Mouse (Mus musculus): ENCODE results near the gene Cltc. TPM values are rescaled to one million over a fixed set of nuclear protein-coding genes. Genes with fewer than 3 reads are reported as not detected.

The Cltc gene
- total RNA-seq, 2 experiments from 2014 or later: 512 to 513 TPM

DNA sequence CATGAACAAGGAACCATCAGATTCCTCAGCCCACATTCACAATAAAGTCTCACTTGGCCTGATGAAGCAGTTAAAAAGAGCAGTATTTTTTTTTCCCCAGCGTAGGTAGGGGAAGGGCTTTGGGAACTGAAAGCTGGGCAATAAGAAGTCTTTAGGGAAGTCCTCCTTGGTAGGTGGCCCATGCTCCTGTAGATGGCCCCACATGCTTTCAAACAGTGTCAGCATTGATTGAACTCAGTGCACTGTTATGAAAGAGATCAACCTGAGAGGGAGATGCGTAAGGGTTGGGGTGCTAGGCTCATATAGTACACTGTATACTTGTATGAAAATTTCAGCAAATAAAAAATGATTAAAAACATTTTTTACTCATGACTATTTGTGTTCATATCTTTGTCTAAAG, 65.4 kb downstream of the Cltc start:
- DNase-seq (ENCODE audit: extremely low spot score in 1 of 2, low spot score in 2 of 2): no peak
- intact Hi-C loops (cut with DNase I): no loop called here

DNA sequence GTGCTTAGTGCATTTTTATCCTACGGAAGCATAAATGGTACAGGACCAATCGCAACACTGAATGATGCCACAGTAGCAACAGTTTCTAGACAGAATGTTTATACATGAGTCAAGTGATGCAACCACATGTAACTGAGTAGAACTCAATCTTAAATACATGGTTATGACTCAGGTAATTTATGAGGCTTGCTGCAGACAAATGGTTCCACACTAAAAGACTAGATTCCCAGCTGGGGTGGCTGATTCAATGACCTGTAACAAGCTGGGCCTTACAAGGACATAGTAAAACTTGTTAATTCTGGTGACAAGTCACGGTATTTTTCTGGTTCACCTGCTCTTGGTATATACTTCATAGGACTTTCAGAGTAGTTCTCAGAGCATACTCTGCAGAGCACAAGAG, 65.9 kb downstream of the Cltc start:
- DNase-seq (ENCODE audit: extremely low spot score in 1 of 2, low spot score in 2 of 2): no peak
- intact Hi-C loops (cut with DNase I): no loop called here

DNA sequence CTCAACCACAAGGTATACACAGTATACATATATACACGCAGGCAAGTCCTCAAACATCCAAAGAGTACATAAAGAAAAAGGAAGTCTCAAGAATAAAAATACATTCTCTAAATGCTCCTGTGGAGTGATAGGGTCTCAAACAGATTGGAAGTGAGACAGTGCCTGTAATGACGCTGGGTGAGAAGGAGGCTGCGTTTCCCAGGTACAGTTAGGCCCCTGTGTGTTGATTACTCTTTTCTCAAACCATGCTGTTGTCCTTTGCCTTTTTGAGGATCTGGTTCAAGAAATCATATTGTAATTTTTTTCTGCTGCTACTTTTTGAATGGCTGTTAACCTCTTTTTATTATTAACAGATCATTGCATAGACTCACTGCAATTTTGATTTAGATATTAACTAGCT, 67.0 kb downstream of the Cltc start:
- no peak for DNase-seq (ENCODE audit: extremely low spot score in 1 of 2, low spot score in 2 of 2)
- intact Hi-C loops (cut with DNase I): no loop called here

DNA sequence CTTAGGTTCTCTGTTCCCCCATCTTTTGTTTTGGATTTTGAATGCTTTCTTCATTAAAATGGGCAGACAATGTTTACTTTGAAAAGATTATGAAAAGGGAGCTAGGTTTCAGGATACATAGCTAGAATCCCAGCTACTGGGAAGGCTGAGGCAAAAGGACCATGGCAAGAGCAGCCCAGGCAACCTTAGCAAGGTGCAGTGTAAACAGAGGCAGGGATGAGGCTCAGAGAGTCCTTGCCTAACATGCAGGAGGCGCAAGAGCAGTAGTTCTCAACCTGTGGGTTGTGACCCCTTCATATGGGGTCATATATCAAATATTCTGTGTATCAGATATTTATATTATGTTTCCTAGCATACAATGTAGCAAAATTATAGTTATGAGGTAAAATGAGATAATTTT, 72.0 kb downstream of the Cltc start:
- no peak for DNase-seq (ENCODE audit: extremely low spot score in 1 of 2, low spot score in 2 of 2)
- intact Hi-C loops (cut with DNase I): no loop called here

DNA sequence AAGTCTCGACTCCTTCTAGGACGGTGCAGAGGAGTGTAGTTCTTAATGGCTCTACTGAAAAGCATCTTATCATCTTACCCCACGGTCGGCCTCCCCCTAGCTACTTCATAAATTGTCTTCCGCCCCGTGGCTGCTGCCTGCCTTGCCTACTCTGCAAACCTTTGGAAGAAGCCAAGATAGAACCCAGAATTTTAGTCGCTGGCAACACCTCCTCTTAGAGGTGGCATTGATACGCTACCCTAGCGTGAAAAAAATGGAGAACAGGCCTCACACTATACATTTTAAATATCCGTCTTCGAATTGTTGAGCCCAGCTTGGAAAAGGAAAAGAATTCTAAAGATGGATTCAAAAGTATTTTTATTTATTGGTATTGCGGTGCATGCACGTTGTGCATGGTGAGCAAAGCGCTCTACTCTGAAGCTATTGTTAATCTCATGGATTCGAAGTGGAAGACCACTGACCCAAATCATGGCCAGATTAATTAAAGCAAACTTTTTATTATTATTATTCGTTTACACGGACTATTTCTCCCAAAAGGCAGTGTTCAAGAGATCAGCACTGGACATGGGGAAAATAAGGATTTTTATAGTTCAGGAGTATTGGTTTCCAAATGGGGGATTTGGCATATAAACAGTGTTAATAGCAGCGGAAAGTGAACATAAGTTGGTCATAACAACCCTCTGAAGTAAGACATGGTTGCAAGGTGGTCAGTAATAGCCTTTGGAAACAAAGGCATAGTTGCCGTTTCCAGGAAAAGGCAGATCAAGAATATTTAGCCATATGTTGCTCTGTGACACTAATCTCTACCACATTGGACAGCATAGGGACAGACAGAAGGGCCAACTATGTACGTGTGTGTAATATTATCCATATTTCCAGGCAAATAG, 73.0 kb downstream of the Cltc start:
- intact Hi-C loops (cut with DNase I): no loop called here
- no peak for DNase-seq (ENCODE audit: extremely low spot score in 1 of 2, low spot score in 2 of 2)

DNA sequence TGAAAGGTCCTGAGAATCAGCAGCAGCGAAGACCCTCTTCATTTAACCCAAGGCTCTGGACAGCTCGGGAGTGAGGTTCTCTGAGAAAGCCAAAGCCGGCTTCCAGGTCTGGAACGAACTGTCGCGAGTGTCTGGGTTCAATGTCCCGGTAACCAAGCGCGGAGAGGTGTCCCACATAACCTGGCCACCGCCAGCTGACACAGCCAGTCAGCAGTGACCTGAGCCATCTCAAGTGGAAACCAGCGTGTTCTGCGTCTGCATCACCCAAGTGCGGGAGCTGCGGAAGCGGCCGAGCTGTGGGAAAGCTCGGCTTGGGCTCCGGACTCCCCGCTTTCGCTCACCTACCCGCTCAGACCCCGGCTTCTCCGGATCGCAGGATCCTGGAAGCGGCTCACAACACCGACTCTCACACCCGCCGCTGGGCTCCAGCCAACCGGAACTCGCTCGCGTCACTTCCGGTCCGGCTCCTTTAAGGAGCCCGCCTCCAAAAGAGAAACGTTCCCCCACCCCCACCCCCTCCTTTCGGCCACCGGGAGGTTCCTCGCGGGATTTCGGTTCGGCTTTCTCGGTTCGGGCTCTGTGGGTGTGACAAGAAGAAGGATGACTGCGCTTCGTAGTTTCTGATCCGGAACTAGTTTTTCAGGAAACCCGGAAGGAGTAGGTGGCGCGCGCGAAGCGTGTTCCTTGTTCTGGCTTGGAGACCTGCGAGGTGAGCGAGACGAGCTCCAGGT, 73.8 kb downstream of the Cltc start, which contains the start of the genes Vmp1 and Ptrh2:
Gene Vmp1, minus strand, starts transcription at position 442 of the 731 bp plus-strand sequence.
Gene Ptrh2, plus strand, starts transcription at position 591 of the 731 bp plus-strand sequence.
- intact Hi-C loops (cut with DNase I): no loop called here
- DNase-seq (ENCODE audit: extremely low spot score in 1 of 2, low spot score in 2 of 2): peak; percentile 89 to 96

DNA sequence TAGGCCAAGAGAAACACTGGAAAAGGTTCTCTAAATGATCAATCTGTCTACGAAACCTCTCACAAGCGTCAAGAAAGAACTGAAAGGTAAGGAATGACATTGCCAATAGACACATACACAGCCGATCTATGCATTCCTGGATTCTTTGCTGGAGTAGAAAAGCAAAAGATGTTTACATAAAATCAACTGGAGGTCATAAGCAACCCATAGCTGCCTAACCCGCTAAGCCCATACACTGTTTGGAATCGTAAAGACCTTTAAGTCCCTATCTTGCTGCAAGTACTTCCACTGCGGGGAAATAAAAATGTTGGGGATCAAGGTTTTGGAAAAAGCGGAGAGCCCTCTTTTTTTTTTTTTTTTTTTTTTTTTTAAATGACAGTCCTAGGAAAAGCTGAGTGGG, 74.5 kb downstream of the Cltc start:
- intact Hi-C loops (cut with DNase I): no loop called here

DNA sequence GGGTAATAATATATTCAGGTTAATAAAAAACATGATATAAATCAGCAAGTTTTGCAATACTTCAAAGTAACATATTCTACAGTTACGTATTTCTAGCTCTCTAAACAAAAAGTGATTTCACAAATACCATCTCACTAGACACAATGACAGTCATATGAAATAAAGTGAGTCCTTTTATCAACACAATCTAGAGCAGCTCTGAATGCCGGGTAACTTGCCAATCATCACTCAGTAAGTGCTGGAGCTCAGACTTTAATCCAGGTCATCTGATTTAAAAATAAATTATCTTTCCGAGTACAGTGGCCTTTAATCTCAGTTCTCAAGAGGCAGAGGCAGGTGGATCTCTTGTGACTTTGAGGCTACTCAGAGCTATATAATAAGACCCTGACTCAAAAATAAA, 75.9 kb downstream of the Cltc start:
- intact Hi-C loops (cut with DNase I): no loop called here
- DNase-seq (ENCODE audit: extremely low spot score in 1 of 2, low spot score in 2 of 2): no peak

More for the DNA sequence above, 74.5 kb downstream of the Cltc start:
- no peak for DNase-seq (ENCODE audit: extremely low spot score in 1 of 2, low spot score in 2 of 2)

DNA sequence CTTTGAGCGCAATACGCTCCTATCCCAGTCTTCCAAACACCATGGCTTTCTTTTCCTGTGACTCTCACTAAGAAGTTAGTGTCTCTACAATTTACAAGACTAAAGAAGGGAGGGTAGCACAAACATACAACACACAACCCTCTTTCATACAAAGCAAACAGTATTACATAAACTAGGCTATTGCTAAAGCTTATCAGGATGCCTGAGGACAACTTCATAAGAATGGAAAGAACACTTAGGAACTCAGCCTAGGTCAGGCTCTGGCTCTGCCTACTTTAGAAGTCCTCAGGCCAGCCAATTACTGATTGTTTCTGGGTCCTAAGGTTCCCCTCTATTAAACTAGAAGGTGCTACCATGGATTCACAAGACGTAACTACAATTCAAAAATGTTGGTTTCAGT, 76.6 kb downstream of the Cltc start:
- DNase-seq (ENCODE audit: extremely low spot score in 1 of 2, low spot score in 2 of 2): no peak
- intact Hi-C loops (cut with DNase I): no loop called here

DNA sequence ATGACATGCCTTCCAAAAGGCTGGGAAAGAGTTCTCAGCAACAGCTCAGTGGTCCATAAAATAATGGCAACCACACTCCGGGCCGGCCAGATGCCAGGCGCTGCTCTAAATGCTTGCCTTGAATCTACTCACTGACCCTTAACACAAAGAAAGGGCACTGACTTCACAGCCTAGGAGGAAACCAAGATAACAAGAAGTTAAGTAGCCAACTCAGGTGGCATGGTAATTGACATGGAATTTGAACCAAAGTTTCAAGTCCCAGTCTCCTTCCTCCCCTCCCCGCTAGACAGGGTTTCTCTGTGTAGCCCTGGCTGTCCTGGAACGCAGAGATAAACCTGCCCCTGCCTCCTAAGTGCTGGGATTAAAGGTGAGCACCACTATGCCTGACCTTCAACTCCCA, 78.4 kb downstream of the Cltc start:
- intact Hi-C loops (cut with DNase I): no loop called here
- DNase-seq (ENCODE audit: extremely low spot score in 1 of 2, low spot score in 2 of 2): no peak

DNA sequence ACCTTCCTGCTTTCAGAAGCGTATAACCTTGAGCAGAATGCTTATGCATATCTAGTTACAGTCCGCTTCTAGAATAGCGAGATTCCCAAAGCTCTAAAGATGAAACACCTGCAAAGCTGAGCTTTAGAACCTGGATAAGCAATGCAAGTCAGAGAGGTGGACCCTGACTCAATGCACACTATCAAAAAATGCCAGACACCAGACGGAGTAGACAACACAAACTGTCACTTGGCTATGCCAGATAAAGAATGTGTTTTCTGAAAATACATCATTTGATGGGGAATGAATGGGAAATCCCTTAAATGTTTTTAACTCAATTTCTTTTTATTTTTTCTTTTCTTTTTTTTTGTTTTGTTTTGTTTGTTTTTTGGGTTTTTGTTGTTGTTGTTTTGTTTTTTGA, 81.8 kb downstream of the Cltc start:
- intact Hi-C loops (cut with DNase I): no loop called here
- no peak for DNase-seq (ENCODE audit: extremely low spot score in 1 of 2, low spot score in 2 of 2)

DNA sequence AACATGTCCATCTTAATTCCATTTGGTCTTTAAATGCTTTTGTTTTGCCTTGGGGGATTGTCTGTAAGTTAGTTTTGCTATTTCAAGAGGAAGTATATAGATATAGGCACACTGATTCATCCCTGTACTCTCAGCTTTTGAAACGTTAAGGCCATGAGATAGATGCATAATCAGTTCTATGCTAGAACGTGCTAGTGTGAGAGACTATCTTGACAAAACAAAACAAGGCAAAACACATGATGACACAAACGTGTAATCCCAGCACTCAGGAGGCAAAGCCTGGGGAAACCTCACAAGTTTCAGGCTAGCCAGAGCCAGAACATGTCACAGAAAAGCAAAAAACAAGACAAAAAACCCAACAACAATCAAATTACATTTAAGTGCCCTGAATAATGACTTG, 84.6 kb downstream of the Cltc start:
- intact Hi-C loops (cut with DNase I): no loop called here
- DNase-seq (ENCODE audit: extremely low spot score in 1 of 2, low spot score in 2 of 2): no peak

DNA sequence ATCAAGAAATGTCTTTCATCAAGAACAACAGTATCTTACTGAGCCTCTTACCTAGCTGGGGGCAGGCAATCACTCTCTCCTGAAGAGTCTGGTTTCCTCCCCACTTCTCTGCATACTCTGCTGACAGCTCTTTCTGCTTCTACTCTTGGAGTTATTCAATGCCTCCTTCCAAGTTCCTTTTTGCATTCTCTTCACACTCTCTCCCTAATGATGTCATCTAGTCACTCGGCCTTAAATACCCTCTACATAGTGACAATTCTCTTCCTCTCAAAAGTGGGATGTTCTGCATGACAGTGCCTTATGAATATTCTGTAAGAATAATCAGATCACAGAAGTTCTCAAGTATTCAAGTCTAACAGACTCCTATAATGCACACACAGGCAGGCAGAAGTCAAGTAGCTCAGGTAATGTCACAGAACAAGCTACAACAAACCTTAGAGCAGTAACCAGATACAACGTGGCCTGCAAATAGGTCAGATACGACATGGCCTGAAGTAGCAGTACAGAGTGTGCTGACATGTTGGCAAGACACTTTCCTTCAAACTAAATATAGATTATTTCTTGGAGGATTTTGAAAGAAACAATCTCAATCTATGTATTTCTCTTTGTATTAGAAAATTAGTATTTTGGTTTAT, 86.2 kb downstream of the Cltc start:
- DNase-seq (ENCODE audit: extremely low spot score in 1 of 2, low spot score in 2 of 2): peak in 1 of 2 experiments; percentile 24
- intact Hi-C loops (cut with DNase I): no loop called here

DNA sequence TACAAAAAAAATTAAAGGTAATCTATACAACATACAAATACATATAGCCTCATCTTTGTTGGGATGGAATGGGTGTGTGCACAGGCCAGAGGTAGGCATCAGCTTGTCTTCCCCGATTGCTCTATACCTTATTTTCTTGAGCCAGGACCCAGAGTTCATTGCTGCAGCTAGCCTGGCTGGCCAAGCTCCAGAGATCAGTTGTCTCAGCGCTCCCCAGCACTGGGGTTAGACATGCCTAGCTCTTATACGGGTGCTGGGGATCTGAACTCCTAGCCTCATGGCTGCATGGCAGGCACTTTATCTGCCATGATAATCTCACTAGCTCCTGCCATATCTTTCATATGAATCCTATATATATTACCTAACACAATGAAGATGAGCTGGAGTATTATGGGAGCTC, 89.2 kb downstream of the Cltc start:
- intact Hi-C loops (cut with DNase I): no loop called here
- no peak for DNase-seq (ENCODE audit: extremely low spot score in 1 of 2, low spot score in 2 of 2)

DNA sequence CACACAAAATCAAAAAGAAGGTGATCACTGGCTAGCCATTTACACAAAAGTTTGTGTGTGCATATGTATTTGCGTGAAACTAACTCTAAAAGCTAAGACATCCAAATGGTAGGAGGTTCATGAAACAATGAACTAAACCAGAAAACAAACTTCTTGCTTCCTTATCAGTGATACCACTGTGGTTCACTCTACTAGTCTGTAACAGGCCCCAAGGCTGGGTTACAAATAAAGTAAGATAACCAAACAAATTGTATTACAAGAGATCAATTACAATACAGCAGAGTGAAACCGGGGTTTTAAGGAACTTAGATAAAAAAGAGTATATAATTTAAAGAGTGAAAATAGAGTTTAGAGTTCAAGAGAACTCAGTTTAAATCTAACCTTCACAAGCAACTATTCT, 89.8 kb downstream of the Cltc start:
- intact Hi-C loops (cut with DNase I): no loop called here
- no peak for DNase-seq (ENCODE audit: extremely low spot score in 1 of 2, low spot score in 2 of 2)

DNA sequence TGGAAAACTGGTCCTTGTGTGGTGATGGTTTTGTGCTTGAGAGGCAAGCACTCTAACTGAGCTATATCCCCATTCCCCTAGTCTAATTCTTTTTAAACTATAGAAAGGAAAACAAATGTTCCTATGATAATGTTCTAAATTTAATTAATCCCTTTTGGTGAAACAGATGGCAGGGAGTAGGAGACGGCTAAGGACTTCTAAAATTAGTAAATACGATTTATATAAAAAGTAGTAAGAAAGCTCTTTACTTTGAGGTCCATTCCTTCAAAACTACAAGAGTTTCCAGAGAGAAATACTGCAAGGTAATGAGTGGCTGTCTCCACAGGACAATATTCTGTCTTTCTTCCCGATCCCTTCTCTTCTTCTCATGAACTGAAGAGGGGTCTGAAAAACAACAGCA, 93.0 kb downstream of the Cltc start:
- intact Hi-C loops (cut with DNase I): no loop called here
- DNase-seq (ENCODE audit: extremely low spot score in 1 of 2, low spot score in 2 of 2): no peak

DNA sequence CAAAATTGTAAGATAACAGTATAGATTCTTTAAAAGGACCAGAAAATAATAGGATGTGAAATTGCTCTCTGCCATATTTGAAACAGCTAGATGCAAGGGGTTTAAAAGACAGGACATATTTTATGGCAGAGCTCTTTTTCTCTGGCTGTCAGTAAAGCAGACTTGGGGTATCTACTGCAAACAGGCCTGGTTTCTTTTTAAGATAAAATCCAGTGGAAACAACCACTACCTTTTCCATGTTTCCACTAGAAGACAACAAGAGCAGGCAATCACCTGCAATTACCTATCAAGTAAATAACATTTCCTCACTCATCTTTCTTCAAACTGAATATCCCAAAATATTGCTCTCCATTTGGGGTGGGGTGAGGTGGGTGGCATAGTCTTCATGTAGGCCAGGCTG, 93.4 kb downstream of the Cltc start:
- intact Hi-C loops (cut with DNase I): no loop called here
- no peak for DNase-seq (ENCODE audit: extremely low spot score in 1 of 2, low spot score in 2 of 2)

DNA sequence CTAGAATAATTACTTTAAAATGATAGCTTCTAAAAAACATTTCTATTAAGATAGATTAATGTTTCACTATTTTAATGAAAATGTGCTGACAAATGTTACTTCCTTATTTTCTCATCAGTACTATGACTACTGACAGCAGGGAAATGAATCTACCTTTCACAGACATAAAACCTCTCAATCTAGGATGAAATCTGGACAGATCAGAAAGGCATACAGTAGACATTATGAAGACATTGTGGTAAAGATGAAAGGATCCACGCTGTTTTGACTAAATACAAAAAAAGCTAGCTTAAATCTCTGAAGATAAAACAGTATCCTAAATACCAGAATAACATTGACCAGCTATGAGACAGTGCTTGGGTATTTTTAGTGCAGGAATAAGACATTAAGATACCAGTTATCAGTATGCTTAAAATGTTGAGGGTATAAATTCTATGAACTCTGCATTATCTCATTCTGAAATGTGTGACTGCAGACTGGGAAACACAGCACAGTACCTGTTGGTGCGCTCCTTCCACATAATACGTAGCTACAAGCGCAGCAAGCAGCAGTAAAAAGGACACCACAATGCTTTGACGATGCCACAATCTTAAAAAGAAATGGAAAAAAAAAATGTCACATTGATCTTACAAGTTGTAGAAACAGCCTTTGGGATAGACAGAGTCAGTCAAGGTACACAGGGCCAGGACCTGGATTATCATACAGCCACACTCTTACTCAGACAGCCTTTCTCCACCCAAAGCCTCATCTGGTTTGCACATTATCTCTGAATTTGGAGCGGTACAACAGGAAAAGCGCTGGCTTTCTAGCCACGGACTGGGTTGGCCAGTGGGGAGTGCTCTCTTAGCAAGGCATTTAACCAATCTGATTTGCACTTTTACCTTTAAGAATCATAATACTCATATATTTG, 94.1 kb downstream of the Cltc start:
- intact Hi-C loops (cut with DNase I): no loop called here
- no peak for DNase-seq (ENCODE audit: extremely low spot score in 1 of 2, low spot score in 2 of 2)

DNA sequence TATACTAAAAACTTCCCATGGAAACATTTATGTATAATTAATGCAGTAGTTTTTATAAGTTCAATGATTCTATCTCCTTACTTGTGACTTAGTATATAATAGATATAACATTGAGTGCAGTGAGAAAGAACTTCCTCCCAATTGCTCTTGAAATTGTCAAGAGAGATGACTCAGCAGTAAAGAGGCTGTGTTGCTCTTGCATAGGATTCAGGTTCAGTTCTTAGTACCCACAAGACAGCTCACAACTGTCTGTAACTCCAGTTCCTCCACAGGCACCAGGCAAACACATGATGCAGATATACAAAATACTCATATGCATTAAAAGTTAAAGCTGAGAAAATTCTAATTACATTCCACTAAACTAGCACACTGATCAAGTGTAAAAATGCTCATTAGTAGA, 99.5 kb downstream of the Cltc start:
- intact Hi-C loops (cut with DNase I): no loop called here

More for the DNA sequence above, 99.5 kb downstream of the Cltc start:
- no peak for DNase-seq (ENCODE audit: extremely low spot score in 1 of 2, low spot score in 2 of 2)
